Mouse (Mus musculus) lung, adult 2 months (tissue): ENCODE results near the gene Topbp1.

ENCODE experiments used
- CTCF ChIP-seq: fragments of 200-500 bp; IDR thresholded peaks from 2 replicates; pipeline ENCODE4 v1.5.1; 2011; ENCODE audit warnings: mild to moderate bottlenecking, low read length, control low read depth; ENCODE audit not compliant: insufficient read depth
- POLR2A ChIP-seq: fragments of 200-500 bp; IDR thresholded peaks from 2 replicates; pipeline ENCODE4 v1.6.1; 2011; ENCODE audit warnings: low read depth, mild to moderate bottlenecking, control low read depth, low read length, borderline replicate concordance; ENCODE audit errors: extremely low read depth

- TF ChIP-seq POLR2A, result no peak
- TF ChIP-seq CTCF, result no peak
Observed at GRCm38 (mm10) chr9:103274819-103275218, 30.2 kb upstream of the Topbp1 start.
